ENCODE assay signal across 27 mouse cellular contexts in genomic region chr13:5370007-5370406, GRCm38 (mm10).
DNase-seq lines count a peak whose midpoint lies in the region; ATAC-seq lines count a peak whose summit lies in the region.
"Had no signal": no experiment of that assay in that cellular context is flagged by ENCODE, and none has a peak within 500 bp of the region (broad histone marks: within the 10 kb centered on the region; RNA-seq: fewer than 3 reads in every experiment).

No protein-coding gene starts in this region.

- H3K9ac ChIP-seq in lung, embryonic 15.5 days, result no peak overlapping the region
- no peak overlapping the region for H3K9ac ChIP-seq in intestine, embryonic 16.5 days (ENCODE audit: low read depth, low read length)
- H3K9ac ChIP-seq in liver, embryonic 11.5 days (ENCODE audit: low read depth, low read length), result no peak overlapping the region
- H3K9ac ChIP-seq: forebrain, postnatal 0 days; hindbrain, embryonic 14.5 days; limb, embryonic 13.5 days; liver, embryonic 12.5 days; liver, postnatal 0 days; midbrain, embryonic 12.5 days; neural tube, embryonic 12.5 days had no signal

- 35% methylated on average over 8 of the region's 8 CpGs for WGBS in lung, embryonic 15.5 days
- 66% methylated on average over 8 of the region's 8 CpGs for WGBS in intestine, embryonic 16.5 days
- WGBS in liver, embryonic 11.5 days, result 62% methylated on average over 8 of the region's 8 CpGs

- no peaks in the 10 kb centered on the region for H3K36me3 ChIP-seq in lung, embryonic 15.5 days
- H3K36me3 ChIP-seq in intestine, embryonic 16.5 days (ENCODE audit: control insufficient read depth, insufficient read depth, low read length), result no peaks in the 10 kb centered on the region
- H3K36me3 ChIP-seq in liver, embryonic 11.5 days (ENCODE audit: control insufficient read depth, insufficient read depth, low read length), result no peaks in the 10 kb centered on the region
- H3K36me3 ChIP-seq: limb, embryonic 13.5 days; liver, embryonic 12.5 days; midbrain, embryonic 12.5 days; neural tube, embryonic 12.5 days had no signal

- intact Hi-C loops in heart, postnatal 25 days (cut with DNase I), result no loop called here

- no peak overlapping the region for H3K4me3 ChIP-seq in lung, embryonic 15.5 days
- no peak overlapping the region for H3K4me3 ChIP-seq in intestine, embryonic 16.5 days (ENCODE audit: low read length)
- no peak overlapping the region for H3K4me3 ChIP-seq in liver, embryonic 11.5 days (ENCODE audit: low read depth, low read length)
- H3K4me3 ChIP-seq: erythroblast, embryonic 14.5 days; limb, embryonic 13.5 days; liver, embryonic 12.5 days; megakaryocyte, embryonic 14.5 days; midbrain, embryonic 12.5 days; myocyte; neural tube, embryonic 12.5 days had no signal

- no peak overlapping the region for H3K4me2 ChIP-seq in lung, embryonic 15.5 days
- H3K4me2 ChIP-seq in intestine, embryonic 16.5 days (ENCODE audit: low read depth, low read length), result no peak overlapping the region
- no peak overlapping the region for H3K4me2 ChIP-seq in liver, embryonic 11.5 days
- H3K4me2 ChIP-seq: hindbrain, embryonic 14.5 days; limb, embryonic 13.5 days; liver, embryonic 12.5 days; midbrain, embryonic 12.5 days; neural tube, embryonic 12.5 days had no signal

- no peaks in the 10 kb centered on the region for H3K27me3 ChIP-seq in lung, embryonic 15.5 days
- no peaks in the 10 kb centered on the region for H3K27me3 ChIP-seq in intestine, embryonic 16.5 days (replicated peaks; ENCODE audit: control insufficient read depth, insufficient read depth, low read length)
- no peaks in the 10 kb centered on the region for H3K27me3 ChIP-seq in liver, embryonic 11.5 days (replicated peaks; ENCODE audit: control insufficient read depth, insufficient read depth, low read length)
- H3K27me3 ChIP-seq: CH12.LX; limb, embryonic 13.5 days; liver, embryonic 12.5 days; megakaryocyte, embryonic 14.5 days; midbrain, embryonic 12.5 days; neural tube, embryonic 12.5 days had no signal

- ATAC-seq in lung, embryonic 15.5 days (ENCODE audit: borderline replicate concordance, extremely low read depth, low FRiP score, low TSS enrichment), result peak; percentile 76; the same call in 1 of the 2 replicates
- no peak for ATAC-seq in intestine, embryonic 16.5 days
- no peak for ATAC-seq in liver, embryonic 11.5 days (replicated peaks; ENCODE audit: low FRiP score)
- ATAC-seq: activated CD4-positive, CD25-positive, alpha-beta regulatory T cell, adult 4 months; forebrain, postnatal 0 days; liver, embryonic 12.5 days; liver, postnatal 0 days had no signal

- no peak overlapping the region for H3K27ac ChIP-seq in lung, embryonic 15.5 days
- H3K27ac ChIP-seq in intestine, embryonic 16.5 days (ENCODE audit: low read length), result no peak overlapping the region
- no peak overlapping the region for H3K27ac ChIP-seq in liver, embryonic 11.5 days (ENCODE audit: low read depth, low read length)
- H3K27ac ChIP-seq: hindbrain, embryonic 14.5 days; limb, embryonic 13.5 days; liver, embryonic 12.5 days; midbrain, embryonic 12.5 days; neural tube, embryonic 12.5 days had no signal

- DNase-seq in heart, adult 11 months, result peak; percentile 87
- DNase-seq in heart, postnatal 25 days (ENCODE audit: low spot score), result no peak
- peak; percentile 12 for DNase-seq in layer of hippocampus, adult 9-11 months
- no peak for DNase-seq in layer of hippocampus, adult 9-10 months (ENCODE audit: low spot score)
- peak; percentile 41 for DNase-seq in lung, postnatal 25 days (ENCODE audit: low spot score)
- DNase-seq in liver, embryonic 11.5 days (ENCODE audit: low spot score), result no peak
- DNase-seq: adrenal gland, adult 2 months; cerebellum, adult 11 months; cerebellum, adult 9-11 months; forebrain, postnatal 0 days; kidney, adult 11 months; kidney, postnatal 25 days; liver, postnatal 0 days; spleen, adult 18-20 months; thymus, postnatal 25 days had no signal

- H3K4me1 ChIP-seq in lung, embryonic 15.5 days, result no peaks in the 10 kb centered on the region
- no peaks in the 10 kb centered on the region for H3K4me1 ChIP-seq in intestine, embryonic 16.5 days (ENCODE audit: control insufficient read depth, insufficient read depth, low read length)
- H3K4me1 ChIP-seq in liver, embryonic 11.5 days (replicated peaks; ENCODE audit: control insufficient read depth, insufficient read depth, low read length), result no peaks in the 10 kb centered on the region
- H3K4me1 ChIP-seq: limb, embryonic 13.5 days; liver, embryonic 12.5 days; megakaryocyte, embryonic 14.5 days; midbrain, embryonic 12.5 days; neural tube, embryonic 12.5 days had no signal

- no peaks in the 10 kb centered on the region for H3K9me3 ChIP-seq in lung, embryonic 15.5 days
- no peaks in the 10 kb centered on the region for H3K9me3 ChIP-seq in intestine, embryonic 16.5 days (ENCODE audit: control insufficient read depth, low read length)
- no peaks in the 10 kb centered on the region for H3K9me3 ChIP-seq in liver, embryonic 11.5 days (ENCODE audit: control insufficient read depth, low read length)
- H3K9me3 ChIP-seq: limb, embryonic 13.5 days; liver, embryonic 12.5 days; megakaryocyte, embryonic 14.5 days; midbrain, embryonic 12.5 days; neural tube, embryonic 12.5 days had no signal

Comparison
In these comparisons a context has a peak if more than half of its experiments do, and no peak if none do; other contexts are left out.
1. DNase-seq: peak in heart, adult 11 months (single experiment), layer of hippocampus, adult 9-11 months (single experiment) and lung, postnatal 25 days (single experiment); none in heart, postnatal 25 days (single experiment), layer of hippocampus, adult 9-10 months (single experiment) and liver, embryonic 11.5 days (single experiment).